Mouse (Mus musculus) A20 (cell line): ENCODE measurements at regions not wholly inside any gene's neighbourhood (a gene's known extent, or its start where the extent isn't known, plus 50 kb on each side); places are given as distances from the start of the nearest gene placed in this dataset.

Experiments used
- DNase-seq: peaks from one replicate; pipeline ENCODE4 v3.0.0-alpha.2; 2011; ENCODE audit warnings: low read depth, low spot score

- DNase-seq = no peak
Measured at GRCm38 (mm10) chr4:105459991-105460688, 303.0 kb downstream of the Plpp3 start.

- DNase-seq = no peak
Measured at GRCm38 (mm10) chr4:105460689-105461005, 303.5 kb downstream of the Plpp3 start.

- no peak for DNase-seq
Measured at GRCm38 (mm10) chr4:105467811-105468210, 310.7 kb downstream of the Plpp3 start.

GRCm38 (mm10) chr4:105469300-105469821 lies 312.2 kb downstream of the Plpp3 start:
- DNase-seq = no peak

- no peak for DNase-seq
Measured at GRCm38 (mm10) chr4:105474765-105475560, 314.7 kb upstream of the Gm12728 start.

- no peak for DNase-seq
Measured at GRCm38 (mm10) chr4:105476332-105476731, 313.3 kb upstream of the Gm12728 start.

GRCm38 (mm10) chr4:105486376-105486775 lies 303.3 kb upstream of the Gm12728 start:
- no peak for DNase-seq

- DNase-seq = no peak
Measured at GRCm38 (mm10) chr4:105496176-105496575, 293.5 kb upstream of the Gm12728 start.

GRCm38 (mm10) chr4:105506190-105506589 lies 283.5 kb upstream of the Gm12728 start:
- no peak for DNase-seq

- no peak for DNase-seq
Measured at GRCm38 (mm10) chr4:105507221-105507620, 282.4 kb upstream of the Gm12728 start.

- no peak for DNase-seq
Measured at GRCm38 (mm10) chr4:105509091-105509490, 280.6 kb upstream of the Gm12728 start.

- no peak for DNase-seq
Measured at GRCm38 (mm10) chr4:105510406-105510805, 279.3 kb upstream of the Gm12728 start.

GRCm38 (mm10) chr4:105525135-105525534 lies 264.5 kb upstream of the Gm12728 start:
- DNase-seq = no peak

- no peak for DNase-seq
Measured at GRCm38 (mm10) chr4:105526755-105527154, 262.9 kb upstream of the Gm12728 start.

- no peak for DNase-seq
Measured at GRCm38 (mm10) chr4:105527316-105527715, 262.4 kb upstream of the Gm12728 start.

GRCm38 (mm10) chr4:105531651-105532425 lies 257.8 kb upstream of the Gm12728 start:
- no peak for DNase-seq

GRCm38 (mm10) chr4:105535451-105535850 lies 254.2 kb upstream of the Gm12728 start:
- no peak for DNase-seq

- no peak for DNase-seq
Measured at GRCm38 (mm10) chr4:105545486-105545885, 244.2 kb upstream of the Gm12728 start.

GRCm38 (mm10) chr4:105549744-105550440 lies 239.8 kb upstream of the Gm12728 start:
- DNase-seq = no peak

- DNase-seq = no peak
Measured at GRCm38 (mm10) chr4:105551966-105552685, 237.5 kb upstream of the Gm12728 start.

GRCm38 (mm10) chr4:105554994-105555393 lies 234.7 kb upstream of the Gm12728 start:
- no peak for DNase-seq
